Mouse (Mus musculus) forebrain, embryonic 16.5 days (tissue): ENCODE data around the gene Tmem132d. TPM values are rescaled to one million over a fixed set of nuclear protein-coding genes. Genes with fewer than 3 reads are reported as not detected.

ENCODE experiments used
- ATAC-seq: fragments of 200-750 bp; cut with Nextera tagmentation; 2 replicates; pipeline ENCODE4 v1.8.0; 2017; ENCODE audit warnings: mild to moderate bottlenecking, moderate library complexity
- H3K27ac ChIP-seq: fragments of 300-500 bp; sonication (generic); 2 replicates; pipeline ENCODE4 v1.5.1; 2014; ENCODE audit warnings: low read length, control low read depth
- H3K27me3 ChIP-seq: fragments of 300-500 bp; sonication (generic); replicated peaks from 2 replicates; pipeline ENCODE4 v1.6.1; 2014; ENCODE audit warnings: low read length; ENCODE audit not compliant: control insufficient read depth, insufficient read depth
- H3K36me3 ChIP-seq: fragments of 300-500 bp; sonication (generic); 2 replicates; pipeline ENCODE4 v1.6.1; 2014; ENCODE audit not compliant: control insufficient read depth, insufficient read depth
- H3K4me1 ChIP-seq: fragments of 300-500 bp; sonication (generic); replicated peaks from 2 replicates; pipeline ENCODE4 v1.6.1; 2014; ENCODE audit warnings: low read length; ENCODE audit not compliant: control insufficient read depth, insufficient read depth
- H3K4me2 ChIP-seq: fragments of 300-500 bp; sonication (generic); 2 replicates; pipeline ENCODE4 v1.6.1; 2014; ENCODE audit warnings: mild to moderate bottlenecking, low read length, control low read depth
- H3K4me3 ChIP-seq: fragments of 300-500 bp; sonication (generic); replicated peaks from 2 replicates; pipeline ENCODE4 v1.5.1; 2014; ENCODE audit warnings: mild to moderate bottlenecking, low read length, control low read depth
- H3K9ac ChIP-seq: fragments of 300-500 bp; sonication (generic); replicated peaks from 2 replicates; pipeline ENCODE4 v1.6.1; 2014; ENCODE audit warnings: low read depth, low read length, control low read depth
- H3K9me3 ChIP-seq: fragments of 300-500 bp; sonication (generic); 2 replicates; pipeline ENCODE4 v1.6.1; 2016; ENCODE audit warnings: low read length; ENCODE audit not compliant: control insufficient read depth
- WGBS: fragments of 180-500 bp; shearing (Covaris S2); extraction: QIAGEN DNeasy Blood & Tissue Kit; methylation state at CpG from one replicate; pipeline ENCODE4 v1.1.7; 2014; 5-methylcytosine and 5-hydroxymethylcytosine counted together
- polyA plus RNA-seq: library from polyadenylated mRNA; unstranded; fragments of >200 nt; fragmentation: Nextera tagmentation; extraction: Ambion mirVana; gene quantifications from 2 replicates; pipeline ENCODE4 v1.2.1, GENCODE M21; 2015

Gene Tmem132d
- polyA plus RNA-seq, 1 experiment from 2014 or later: 1.7 TPM

DNA sequence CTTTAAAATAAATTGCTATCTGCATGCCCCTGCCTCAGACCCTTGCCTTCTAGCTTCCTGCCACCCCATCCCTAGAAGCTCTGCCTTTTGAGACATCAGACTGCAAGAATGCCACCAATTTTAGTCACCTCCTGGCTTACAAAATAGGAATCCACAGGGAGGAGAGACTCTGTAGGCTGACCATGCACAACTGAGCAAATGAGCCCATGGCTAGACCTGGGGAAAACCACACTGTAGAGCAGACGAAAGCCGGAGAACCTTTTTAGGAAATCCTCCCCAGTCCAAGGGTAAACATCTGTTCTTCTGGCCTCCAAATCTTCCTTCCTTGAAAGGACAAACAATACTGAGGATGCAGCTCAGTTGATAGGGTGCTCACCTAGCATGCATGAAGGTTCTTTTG is 130.5 kb downstream of the Tmem132d start:
- H3K36me3 ChIP-seq: no peaks in the 10 kb centered on the region
- no peak overlapping the region for H3K9ac ChIP-seq
- H3K4me1 ChIP-seq: no peaks in the 10 kb centered on the region
- no peaks in the 10 kb centered on the region for H3K27me3 ChIP-seq
- no peak for ATAC-seq
- 0 out of 2 replicates have a peak, but pooled peaks cover 2% of the 10 kb centered on the region for H3K9me3 ChIP-seq
- H3K4me3 ChIP-seq: no peak overlapping the region
- no peak overlapping the region for H3K27ac ChIP-seq
- WGBS: 68% methylated on average over 2 of the region's 2 CpGs
- H3K4me2 ChIP-seq: no peak overlapping the region

GRCm38 (mm10) chr5:128291191-128291590 is 141.7 kb downstream of the Tmem132d start:
- Histone ChIP-seq H3K27ac (no peak overlapping the region), H3K4me1 (no peaks in the 10 kb centered on the region), H3K4me3 (no peak overlapping the region), H3K9me3 (no peaks in the 10 kb centered on the region), H3K36me3 (no peaks in the 10 kb centered on the region), H3K9ac (no peak overlapping the region), H3K27me3 (no peaks in the 10 kb centered on the region), H3K4me2 (no peak overlapping the region)
- WGBS: 16% methylated on average over 2 of the region's 2 CpGs
- ATAC-seq: no peak

DNA sequence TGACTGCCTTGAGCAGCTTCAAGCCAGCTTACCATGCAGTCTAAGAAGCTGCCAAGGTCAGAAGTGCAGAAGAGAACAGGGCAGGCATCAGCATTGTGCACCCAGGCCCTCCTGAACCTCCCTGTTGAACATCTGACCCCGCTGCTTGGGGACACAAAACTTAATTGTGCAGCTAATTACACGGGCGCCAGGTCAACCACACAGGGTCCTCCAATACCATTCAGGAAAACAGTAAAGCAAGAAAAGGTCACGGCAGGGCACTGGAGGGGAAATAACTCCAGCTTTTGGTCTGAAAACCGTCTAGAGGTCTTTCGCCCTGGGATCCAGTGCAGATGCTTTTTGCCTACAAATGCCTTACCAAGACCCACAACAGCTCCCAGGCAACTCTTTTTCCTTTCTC is 159.6 kb downstream of the Tmem132d start:
- Histone ChIP-seq H3K4me1 (no peaks in the 10 kb centered on the region), H3K36me3 (no peaks in the 10 kb centered on the region), H3K27me3 (no peaks in the 10 kb centered on the region), H3K9me3 (no peaks in the 10 kb centered on the region; the same call in 1 of the 2 replicates), H3K4me2 (no peak overlapping the region), H3K4me3 (no peak overlapping the region), H3K9ac (no peak overlapping the region), H3K27ac (no peak overlapping the region)
- 13% methylated on average over 6 of the region's 6 CpGs for WGBS
- no peak for ATAC-seq

DNA sequence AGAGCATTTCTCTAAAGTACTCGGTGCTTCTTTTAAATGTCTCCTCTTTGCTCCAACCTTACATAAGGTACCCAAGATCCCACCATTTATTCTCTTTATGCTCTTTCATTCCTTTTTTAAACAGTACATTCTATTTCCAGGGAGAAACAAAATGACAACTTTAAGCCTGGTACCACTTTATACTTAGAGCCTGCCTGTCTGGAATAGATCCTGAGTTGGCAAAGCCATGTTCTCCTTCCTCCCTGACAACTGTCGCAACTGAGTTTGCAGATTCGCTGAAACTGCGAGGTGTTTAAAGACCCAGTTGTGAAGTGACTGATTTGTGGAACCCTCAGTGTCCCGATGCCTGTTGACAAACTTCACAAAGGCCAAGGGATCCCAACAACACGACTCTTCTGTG is 165.5 kb downstream of the Tmem132d start:
- H3K4me2 ChIP-seq: no peak overlapping the region
- no peak for ATAC-seq
- H3K9ac ChIP-seq: no peak overlapping the region
- no peaks in the 10 kb centered on the region for H3K27me3 ChIP-seq
- H3K36me3 ChIP-seq: no peaks in the 10 kb centered on the region
- no peaks in the 10 kb centered on the region for H3K4me1 ChIP-seq
- H3K4me3 ChIP-seq: no peak overlapping the region
- WGBS: 92% methylated on average over 6 of the region's 6 CpGs
- H3K27ac ChIP-seq: no peak overlapping the region
- no peaks in the 10 kb centered on the region; the same call in 1 of the 2 replicates for H3K9me3 ChIP-seq

GRCm38 (mm10) chr5:128244219-128244618 is 188.7 kb downstream of the Tmem132d start:
- no peaks in the 10 kb centered on the region for H3K9me3 ChIP-seq
- H3K4me1 ChIP-seq: no peaks in the 10 kb centered on the region
- H3K4me3 ChIP-seq: no peak overlapping the region
- H3K27ac ChIP-seq: no peak overlapping the region
- ATAC-seq: no peak
- H3K4me2 ChIP-seq: no peak overlapping the region
- H3K9ac ChIP-seq: no peak overlapping the region
- H3K27me3 ChIP-seq: no peaks in the 10 kb centered on the region
- H3K36me3 ChIP-seq: no peaks in the 10 kb centered on the region
- 53% methylated on average over 4 of the region's 4 CpGs for WGBS

DNA sequence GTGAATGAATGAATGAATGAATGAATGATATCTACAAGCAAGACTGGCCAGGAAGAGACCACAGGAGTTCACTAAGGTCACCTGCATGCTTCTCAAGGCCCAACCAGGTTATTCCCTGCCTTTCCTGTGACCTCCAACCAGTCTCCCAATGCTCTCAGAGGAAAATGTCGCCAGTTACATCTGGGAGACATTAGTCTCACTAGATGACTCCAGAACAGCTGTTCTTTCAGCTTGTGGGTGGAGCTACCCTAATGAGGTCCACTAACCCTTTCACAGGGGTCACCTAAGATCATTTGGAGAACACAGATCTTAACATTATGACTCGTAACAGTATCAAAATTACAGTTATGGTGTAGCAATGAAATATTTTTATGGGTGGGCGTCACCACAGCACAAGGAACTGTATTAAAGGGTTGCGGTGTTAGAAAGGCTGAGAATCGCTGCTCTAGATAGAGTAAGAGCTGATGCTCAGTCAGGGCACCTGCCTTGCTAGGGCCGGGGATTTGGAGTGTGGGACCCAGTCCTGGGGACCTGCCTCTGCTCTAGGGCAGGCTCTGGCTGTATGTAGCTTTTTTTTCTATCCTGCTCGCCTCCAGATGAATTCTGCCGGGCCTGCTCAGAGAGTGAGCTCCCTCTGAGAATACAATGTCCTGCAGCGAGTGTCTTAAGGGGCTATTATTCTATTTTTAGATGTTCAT is 196.1 kb downstream of the Tmem132d start:
- ATAC-seq: no peak
- Histone ChIP-seq H3K4me2 (no peak overlapping the region), H3K9me3 (no peaks in the 10 kb centered on the region), H3K36me3 (no peaks in the 10 kb centered on the region), H3K27ac (no peak overlapping the region), H3K4me1 (no peaks in the 10 kb centered on the region), H3K4me3 (no peak overlapping the region), H3K9ac (no peak overlapping the region), H3K27me3 (no peaks in the 10 kb centered on the region)
- WGBS: 58% methylated on average over 9 of the region's 9 CpGs

DNA sequence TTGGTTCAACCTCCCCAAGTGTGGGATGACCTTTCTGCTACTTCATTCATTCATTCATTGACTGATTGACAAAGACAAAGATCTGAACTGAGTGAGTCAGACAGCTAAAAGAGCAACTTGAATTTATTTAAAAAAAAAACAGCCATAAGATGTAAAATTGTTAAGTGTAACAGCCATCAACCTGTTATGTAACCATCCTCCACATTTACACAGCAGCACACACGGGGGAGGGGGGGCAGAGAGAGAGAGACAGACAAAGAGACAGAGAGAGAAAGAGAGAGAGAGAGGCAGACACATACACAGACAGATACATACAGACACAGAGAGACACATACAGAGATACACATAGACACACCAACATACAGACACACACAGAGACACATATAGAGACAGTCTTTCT is 197.3 kb downstream of the Tmem132d start:
- WGBS: 55% methylated on average over 1 of the region's 1 CpGs
- no peaks in the 10 kb centered on the region for H3K27me3 ChIP-seq
- no peaks in the 10 kb centered on the region for H3K4me1 ChIP-seq
- no peaks in the 10 kb centered on the region for H3K9me3 ChIP-seq
- H3K27ac ChIP-seq: no peak overlapping the region
- H3K4me3 ChIP-seq: no peak overlapping the region
- H3K36me3 ChIP-seq: no peaks in the 10 kb centered on the region
- no peak overlapping the region for H3K9ac ChIP-seq
- ATAC-seq: no peak
- H3K4me2 ChIP-seq: no peak overlapping the region

DNA sequence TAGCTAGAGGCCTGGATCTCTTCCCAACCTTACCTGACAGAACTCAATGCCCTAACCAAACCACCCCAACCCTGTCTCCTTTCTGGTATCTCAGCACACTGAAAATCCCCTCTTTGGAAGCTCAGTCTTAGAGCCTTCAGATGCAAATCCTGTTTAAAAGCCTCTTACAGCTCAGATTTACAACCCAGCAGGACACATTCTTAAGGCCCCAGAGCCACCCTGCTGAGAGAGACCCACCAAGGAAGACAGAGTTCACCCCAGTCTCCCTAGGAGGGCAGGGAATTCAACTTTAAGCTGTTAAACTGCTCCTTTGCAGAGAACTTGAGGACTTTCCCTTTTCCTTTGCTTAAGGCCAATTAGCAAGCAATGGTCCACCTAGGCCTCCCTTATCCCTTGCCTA is 199.8 kb downstream of the Tmem132d start:
- Histone ChIP-seq H3K4me3 (no peak overlapping the region), H3K4me1 (no peaks in the 10 kb centered on the region), H3K27me3 (no peaks in the 10 kb centered on the region), H3K27ac (no peak overlapping the region), H3K9ac (no peak overlapping the region), H3K4me2 (no peak overlapping the region), H3K36me3 (no peaks in the 10 kb centered on the region), H3K9me3 (no peaks in the 10 kb centered on the region)
- no peak for ATAC-seq

GRCm38 (mm10) chr5:128218281-128218680 is 214.6 kb downstream of the Tmem132d start:
- Histone ChIP-seq H3K27me3 (no peaks in the 10 kb centered on the region), H3K36me3 (no peaks in the 10 kb centered on the region), H3K4me1 (no peaks in the 10 kb centered on the region), H3K9ac (no peak overlapping the region), H3K27ac (no peak overlapping the region), H3K4me2 (no peak overlapping the region), H3K4me3 (no peak overlapping the region), H3K9me3 (no peaks in the 10 kb centered on the region)
- no peak for ATAC-seq

DNA sequence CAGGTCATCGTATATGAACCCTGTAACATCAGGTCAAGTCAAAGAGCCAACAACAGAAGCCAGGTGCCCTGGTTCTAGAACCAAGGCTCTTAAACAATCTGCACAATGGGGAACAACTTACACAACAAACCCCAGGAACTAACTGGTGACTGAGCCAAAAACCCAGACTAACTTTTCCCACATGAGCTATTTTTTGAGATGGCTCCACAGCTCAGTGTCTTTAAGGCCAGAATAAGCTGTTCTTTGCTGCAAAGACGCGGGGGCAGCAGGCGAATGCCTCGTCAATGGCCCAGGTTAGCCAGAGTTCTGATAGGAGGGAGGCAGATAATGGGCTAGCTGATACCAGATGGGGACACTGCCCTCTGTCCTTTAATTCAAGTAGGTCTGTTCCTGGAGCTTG is 221.8 kb downstream of the Tmem132d start:
- Histone ChIP-seq H3K27ac (no peak overlapping the region), H3K9ac (no peak overlapping the region), H3K36me3 (no peaks in the 10 kb centered on the region), H3K9me3 (no peaks in the 10 kb centered on the region), H3K27me3 (no peaks in the 10 kb centered on the region), H3K4me2 (no peak overlapping the region), H3K4me1 (no peaks in the 10 kb centered on the region), H3K4me3 (no peak overlapping the region)
- no peak for ATAC-seq
- 84% methylated on average over 5 of the region's 5 CpGs for WGBS
